Mouse (Mus musculus) C2C12 (cell line): Measurements from ENCODE around the gene Klf9.

Source experiments
- CTCF ChIP-seq: IDR thresholded peaks from one replicate; pipeline ENCODE4 v1.5.1; 2011; ENCODE audit not compliant: control insufficient read depth, insufficient read depth, insufficient read length
- MYOD1 ChIP-seq: IDR thresholded peaks from one replicate; pipeline ENCODE4 v1.6.1; 2011; ENCODE audit warnings: low read depth; ENCODE audit not compliant: control insufficient read depth, insufficient read length
- USF1 ChIP-seq: IDR thresholded peaks from one replicate; pipeline ENCODE4 v1.6.1; 2011; ENCODE audit warnings: low read depth, mild to moderate bottlenecking, control low read depth, moderate library complexity

DNA sequence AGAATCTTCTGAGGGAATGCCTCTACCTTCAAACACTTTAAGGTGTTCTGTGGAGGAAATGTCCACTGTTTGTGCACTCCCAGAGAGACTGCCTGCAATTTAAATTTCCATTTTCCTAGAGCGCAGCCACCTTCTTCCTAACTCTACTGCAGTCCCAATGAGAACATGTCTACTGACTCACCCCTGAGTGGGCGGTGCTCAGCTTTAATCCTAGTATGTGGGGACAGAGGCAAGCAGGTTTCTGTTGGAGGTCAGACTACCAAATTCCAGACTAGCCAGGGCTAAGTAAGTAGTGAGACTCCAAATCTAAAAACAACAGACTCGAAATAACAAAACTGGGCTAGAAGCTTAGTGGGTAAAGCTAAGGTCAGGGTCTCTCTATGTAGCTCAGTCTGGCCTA is 37.5 kb downstream of the Klf9 start:
- TF ChIP-seq CTCF (no peak), MYOD1 (no peak), USF1 (no peak)
